Mouse (Mus musculus) neural tube, embryonic 15.5 days (tissue): ENCODE measurements around the gene Gm9837. TPM values are rescaled to one million over a fixed set of nuclear protein-coding genes. Genes with fewer than 3 reads are reported as not detected.

Source experiments
- ATAC-seq: fragments of 200-750 bp; cut with Nextera tagmentation; 2 replicates; pipeline ENCODE4 v1.8.0; 2017; ENCODE audit warnings: mild to moderate bottlenecking, moderate TSS enrichment, moderate library complexity; ENCODE audit not compliant: low FRiP score
- H3K27ac ChIP-seq: fragments of 300-500 bp; sonication (generic); replicated peaks from 2 replicates; pipeline ENCODE4 v1.5.1; 2015; ENCODE audit warnings: mild to moderate bottlenecking, inconsistent platforms
- H3K27me3 ChIP-seq: fragments of 300-500 bp; sonication (generic); replicated peaks from 2 replicates; pipeline ENCODE4 v1.6.1; 2015; ENCODE audit warnings: inconsistent platforms
- H3K36me3 ChIP-seq: fragments of 300-500 bp; sonication (generic); 2 replicates; pipeline ENCODE4 v1.6.1; 2015; ENCODE audit warnings: inconsistent platforms
- H3K4me1 ChIP-seq: fragments of 300-500 bp; sonication (generic); 2 replicates; pipeline ENCODE4 v1.6.1; 2015; ENCODE audit warnings: inconsistent platforms
- H3K4me2 ChIP-seq: fragments of 300-500 bp; sonication (generic); 2 replicates; pipeline ENCODE4 v1.6.1; 2015; ENCODE audit warnings: inconsistent platforms, mild to moderate bottlenecking, moderate library complexity
- H3K4me3 ChIP-seq: fragments of 300-500 bp; sonication (generic); replicated peaks from 2 replicates; pipeline ENCODE4 v1.5.1; 2015; ENCODE audit warnings: mild to moderate bottlenecking, inconsistent platforms
- H3K9ac ChIP-seq: fragments of 300-500 bp; sonication (generic); replicated peaks from 2 replicates; pipeline ENCODE4 v1.6.1; 2015; ENCODE audit warnings: mild to moderate bottlenecking, inconsistent platforms
- H3K9me3 ChIP-seq: fragments of 300-500 bp; sonication (generic); replicated peaks from 2 replicates; pipeline ENCODE4 v1.6.1; 2016; ENCODE audit warnings: inconsistent platforms
- whole genome bisulfite sequencing: fragments of 180-500 bp; shearing (Covaris S2); methylation state at CpG from one replicate; pipeline ENCODE4 v1.1.7; 2015; ENCODE audit warnings: mixed read lengths; 5-methylcytosine and 5-hydroxymethylcytosine counted together
- polyA plus RNA-seq: library from polyadenylated mRNA; unstranded; fragments of >200 nt; fragmentation: Nextera tagmentation; extraction: Ambion mirVana; gene quantifications from 2 replicates; pipeline ENCODE4 v1.2.1, GENCODE M21; 2015

The Gm9837 gene
- polyA plus RNA-seq, 1 experiment from 2014 or later = not detected

GRCm38 (mm10) chr11:53450070-53450705 lies 20.1 kb downstream of the Gm9837 start:
- no peak overlapping the region for H3K9ac ChIP-seq
- no peak overlapping the region for H3K4me3 ChIP-seq
- 56% methylated on average over 15 of the region's 15 CpGs for WGBS
- peaks cover 11% of the 10 kb centered on the region for H3K27me3 ChIP-seq
- H3K27ac ChIP-seq = no peak overlapping the region
- no peak overlapping the region for H3K4me2 ChIP-seq
- ATAC-seq = no peak
- no peaks in the 10 kb centered on the region for H3K4me1 ChIP-seq
- H3K36me3 ChIP-seq = no peaks in the 10 kb centered on the region
- H3K9me3 ChIP-seq = no peaks in the 10 kb centered on the region

DNA sequence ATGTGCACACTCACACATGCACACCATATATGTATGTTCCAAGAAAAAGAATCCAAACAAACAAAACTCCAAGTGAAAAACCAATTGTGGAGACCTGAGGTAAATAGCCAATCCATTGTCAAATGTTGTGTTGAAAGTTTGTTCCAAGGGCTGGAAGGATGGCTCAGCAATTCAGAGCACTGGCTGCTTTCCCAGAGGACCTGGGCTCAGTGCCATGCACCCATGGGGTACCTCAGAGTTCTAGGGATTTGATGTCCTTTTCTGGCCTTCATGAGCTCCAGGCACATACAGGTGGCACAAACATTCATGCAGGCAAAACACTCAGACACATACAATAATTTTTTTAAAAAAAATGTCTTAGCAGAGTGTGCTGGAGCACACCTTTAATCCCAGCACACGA lies 21.8 kb downstream of the Gm9837 start:
- ATAC-seq = no peak
- no peak overlapping the region for H3K4me2 ChIP-seq
- no peaks in the 10 kb centered on the region for H3K36me3 ChIP-seq
- 90% methylated on average over 1 of the region's 1 CpGs for WGBS
- no peak overlapping the region for H3K4me3 ChIP-seq
- no peaks in the 10 kb centered on the region for H3K9me3 ChIP-seq
- H3K4me1 ChIP-seq = no peaks in the 10 kb centered on the region
- H3K9ac ChIP-seq = no peak overlapping the region
- H3K27me3 ChIP-seq = no peaks in the 10 kb centered on the region
- H3K27ac ChIP-seq = no peak overlapping the region

DNA sequence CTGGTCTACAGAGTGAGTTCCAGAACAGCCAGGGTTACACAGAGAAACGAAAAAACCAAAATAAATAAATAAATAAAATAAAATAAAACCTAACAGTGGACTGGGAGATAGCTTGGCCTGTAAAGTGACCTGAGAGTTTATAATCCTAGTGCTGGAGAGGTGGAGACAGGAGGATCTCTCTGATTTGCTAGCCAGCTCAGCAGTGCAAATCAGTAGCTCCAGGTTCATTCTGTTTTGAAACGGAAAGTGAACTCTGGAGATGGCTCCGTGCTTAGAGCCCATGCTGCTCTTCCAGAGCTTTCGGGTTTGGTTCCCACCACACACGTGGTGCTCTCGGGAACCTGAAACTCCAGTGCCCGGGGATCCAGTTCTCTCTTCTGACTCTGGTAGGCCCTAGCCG lies 22.3 kb downstream of the Gm9837 start:
- Histone ChIP-seq H3K27me3 (no peaks in the 10 kb centered on the region), H3K4me1 (no peaks in the 10 kb centered on the region), H3K36me3 (no peaks in the 10 kb centered on the region), H3K9me3 (no peaks in the 10 kb centered on the region), H3K4me3 (no peak overlapping the region), H3K9ac (no peak overlapping the region), H3K4me2 (no peak overlapping the region), H3K27ac (no peak overlapping the region)
- ATAC-seq = no peak
- 90% methylated on average over 8 of the region's 8 CpGs for WGBS

GRCm38 (mm10) chr11:53446183-53446582 lies 24.1 kb downstream of the Gm9837 start:
- Histone ChIP-seq H3K4me2 (no peak overlapping the region), H3K27me3 (no peaks in the 10 kb centered on the region), H3K4me1 (no peaks in the 10 kb centered on the region), H3K36me3 (no peaks in the 10 kb centered on the region), H3K9me3 (no peaks in the 10 kb centered on the region), H3K4me3 (no peak overlapping the region), H3K27ac (no peak overlapping the region), H3K9ac (no peak overlapping the region)
- no peak for ATAC-seq
- WGBS = 88% methylated on average over 13 of the region's 13 CpGs

DNA sequence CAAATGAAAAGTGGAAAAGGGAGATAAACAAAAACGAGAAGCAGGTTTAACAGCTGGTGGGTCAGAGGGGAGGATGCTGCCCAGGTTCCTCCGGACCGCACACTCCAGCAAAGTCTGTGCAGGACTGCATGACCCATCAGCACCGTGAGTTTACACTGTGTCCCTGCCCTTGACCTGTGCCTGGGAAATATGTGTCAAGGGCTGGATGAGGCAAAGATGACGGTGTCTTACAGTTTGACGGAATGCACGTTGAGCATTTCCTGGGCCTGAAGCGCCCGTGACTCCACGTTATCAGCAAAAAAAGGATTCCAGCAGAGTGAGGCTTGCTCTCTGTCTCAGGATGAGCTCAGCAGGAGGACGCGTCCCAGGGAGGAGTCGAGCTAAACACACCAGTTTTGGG lies 24.7 kb downstream of the Gm9837 start:
- no peak for ATAC-seq
- Histone ChIP-seq H3K9ac (no peak overlapping the region), H3K36me3 (no peaks in the 10 kb centered on the region), H3K27ac (no peak overlapping the region), H3K9me3 (no peaks in the 10 kb centered on the region), H3K4me1 (no peaks in the 10 kb centered on the region), H3K4me2 (no peak overlapping the region), H3K4me3 (no peak overlapping the region), H3K27me3 (no peaks in the 10 kb centered on the region)
- WGBS = 67% methylated on average over 13 of the region's 13 CpGs

- Histone ChIP-seq H3K4me1 (no peaks in the 10 kb centered on the region), H3K27me3 (no peaks in the 10 kb centered on the region), H3K9ac (no peak overlapping the region), H3K36me3 (no peaks in the 10 kb centered on the region), H3K4me3 (no peak overlapping the region), H3K9me3 (no peaks in the 10 kb centered on the region), H3K27ac (no peak overlapping the region), H3K4me2 (no peak overlapping the region)
- 43% methylated on average over 6 of the region's 6 CpGs for WGBS
- no peak for ATAC-seq
Measured at GRCm38 (mm10) chr11:53443861-53444260, 26.4 kb downstream of the Gm9837 start.

DNA sequence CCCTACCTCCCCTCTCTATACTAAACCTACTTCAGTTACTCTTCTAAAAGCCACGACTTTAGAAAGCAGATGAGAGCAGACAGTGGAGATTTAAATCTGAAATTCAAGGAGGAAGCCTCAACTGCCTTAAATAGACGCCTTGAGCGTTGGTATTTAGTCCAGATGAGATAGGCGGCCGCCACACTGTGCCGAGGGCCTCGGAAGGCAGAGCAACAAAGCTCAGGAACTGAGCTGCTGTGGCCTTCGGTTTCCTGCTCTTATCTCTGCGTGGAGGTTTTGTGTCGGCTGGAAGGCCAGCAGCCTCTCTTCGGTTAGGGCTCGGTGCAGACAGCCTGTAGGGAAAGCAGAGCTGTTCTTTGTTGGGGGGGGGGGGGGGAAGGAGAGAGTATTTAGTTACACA lies 28.4 kb downstream of the Gm9837 start:
- Histone ChIP-seq H3K4me3 (no peak overlapping the region), H3K27ac (no peak overlapping the region), H3K36me3 (no peaks in the 10 kb centered on the region), H3K9me3 (no peaks in the 10 kb centered on the region), H3K9ac (no peak overlapping the region), H3K27me3 (no peaks in the 10 kb centered on the region), H3K4me2 (no peak overlapping the region), H3K4me1 (no peaks in the 10 kb centered on the region)
- ATAC-seq = no peak
- WGBS = 62% methylated on average over 12 of the region's 12 CpGs

DNA sequence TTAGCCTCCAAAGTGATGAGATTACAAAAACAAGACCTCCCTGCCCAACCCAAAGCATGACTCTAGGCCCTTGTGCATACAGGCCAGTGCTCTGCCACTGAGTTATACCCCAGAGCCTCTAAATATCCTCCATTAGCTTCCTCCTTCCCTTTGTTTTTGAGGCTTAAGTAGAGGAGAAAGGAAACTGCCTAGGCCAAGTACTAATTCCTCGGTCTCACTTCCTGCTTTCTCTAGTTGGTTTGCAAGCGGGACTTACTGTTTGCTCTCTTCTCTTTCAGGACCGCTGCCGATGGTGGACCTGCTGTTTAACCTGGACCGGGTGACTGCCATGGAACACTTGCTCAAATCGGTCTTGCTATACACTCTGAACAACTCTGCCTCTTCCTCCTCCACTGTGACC lies 33.9 kb downstream of the Gm9837 start:
- H3K36me3 ChIP-seq = no peaks in the 10 kb centered on the region
- H3K27ac ChIP-seq = no peak overlapping the region
- no peak overlapping the region for H3K4me2 ChIP-seq
- ATAC-seq = no peak
- no peak overlapping the region for H3K9ac ChIP-seq
- no peak overlapping the region for H3K4me3 ChIP-seq
- H3K27me3 ChIP-seq = no peaks in the 10 kb centered on the region
- 97% methylated on average over 6 of the region's 6 CpGs for WGBS
- H3K4me1 ChIP-seq = peaks cover 4% of the 10 kb centered on the region
- H3K9me3 ChIP-seq = no peaks in the 10 kb centered on the region

GRCm38 (mm10) chr11:53435504-53435903 lies 34.8 kb downstream of the Gm9837 start:
- Histone ChIP-seq H3K4me1 (peaks cover 6% of the 10 kb centered on the region), H3K4me2 (no peak overlapping the region), H3K4me3 (no peak overlapping the region), H3K27ac (no peak overlapping the region), H3K27me3 (no peaks in the 10 kb centered on the region), H3K36me3 (no peaks in the 10 kb centered on the region), H3K9me3 (no peaks in the 10 kb centered on the region), H3K9ac (no peak overlapping the region)
- ATAC-seq = no peak
- 84% methylated on average over 8 of the region's 8 CpGs for WGBS

DNA sequence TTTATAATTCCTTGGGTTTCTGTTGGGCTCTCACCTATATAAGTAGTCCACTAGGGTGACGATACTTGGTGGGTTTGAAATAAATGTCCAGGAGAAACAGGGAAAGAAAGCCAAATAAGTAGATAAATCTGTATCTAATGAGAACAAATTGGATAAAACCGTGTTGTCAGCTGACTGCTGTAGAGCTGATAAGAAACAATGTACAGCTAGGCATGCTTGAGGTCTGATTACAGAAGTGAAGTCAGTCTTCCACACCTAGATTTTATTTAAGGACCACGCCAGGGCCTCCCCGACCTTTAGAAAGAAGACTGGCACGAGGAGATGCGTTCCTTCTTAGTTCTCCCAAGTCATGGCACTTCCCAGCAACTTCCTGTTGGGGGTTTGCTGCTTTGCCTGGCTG lies 37.2 kb downstream of the Gm9837 start:
- H3K4me3 ChIP-seq = no peak overlapping the region
- H3K27me3 ChIP-seq = no peaks in the 10 kb centered on the region
- no peak for ATAC-seq
- WGBS = 77% methylated on average over 6 of the region's 6 CpGs
- H3K9ac ChIP-seq = no peak overlapping the region
- H3K9me3 ChIP-seq = no peaks in the 10 kb centered on the region
- no peak overlapping the region for H3K27ac ChIP-seq
- H3K4me1 ChIP-seq = peaks cover 16% of the 10 kb centered on the region
- no peak overlapping the region for H3K4me2 ChIP-seq
- H3K36me3 ChIP-seq = peaks cover 10% of the 10 kb centered on the region

GRCm38 (mm10) chr11:53431347-53432056 lies 38.8 kb downstream of the Gm9837 start:
- WGBS = 12% methylated on average over 9 of the region's 9 CpGs
- Histone ChIP-seq H3K4me2 (peak overlapping the region; percentile 85), H3K36me3 (peaks cover 20% of the 10 kb centered on the region), H3K9ac (peak overlapping the region; percentile 82), H3K4me1 (peaks cover 16% of the 10 kb centered on the region), H3K9me3 (no peaks in the 10 kb centered on the region), H3K4me3 (peak overlapping the region; percentile 74), H3K27ac (peak overlapping the region; percentile 88), H3K27me3 (no peaks in the 10 kb centered on the region)
- ATAC-seq = peak; percentile 39; the same call in 1 of the 2 replicates

GRCm38 (mm10) chr11:53430670-53431346 lies 39.5 kb downstream of the Gm9837 start, which contains the start of the genes Uqcrq and Gdf9:
Gene Uqcrq, minus strand, starts transcription at chr11:53430831.
Gene Gdf9, plus strand, starts transcription at chr11:53431023.
- no peaks in the 10 kb centered on the region for H3K27me3 ChIP-seq
- whole genome bisulfite sequencing = under 1% methylated on average over 44 of the region's 44 CpGs
- peak within 1 kb of the TSS; percentile 88 for H3K27ac ChIP-seq
- peak within 1 kb of the TSS; percentile 74 for H3K4me3 ChIP-seq
- peak within 1 kb of the TSS; percentile 82 for H3K9ac ChIP-seq
- peak; percentile 97 for ATAC-seq
- H3K36me3 ChIP-seq = peaks cover 20% of the 10 kb centered on the region
- H3K4me1 ChIP-seq = peaks cover 16% of the 10 kb centered on the region
- H3K9me3 ChIP-seq = no peaks in the 10 kb centered on the region
- peak within 1 kb of the TSS; percentile 85 for H3K4me2 ChIP-seq
